Mouse (Mus musculus) urinary bladder, postnatal 25 days (tissue): ENCODE measurements around the gene Adgrg6.

Experiments
- DNase-seq: peaks from one replicate; pipeline ENCODE4 v3.0.0; 2022; ENCODE audit warnings: low spot score

Adgrg6 gene

DNA sequence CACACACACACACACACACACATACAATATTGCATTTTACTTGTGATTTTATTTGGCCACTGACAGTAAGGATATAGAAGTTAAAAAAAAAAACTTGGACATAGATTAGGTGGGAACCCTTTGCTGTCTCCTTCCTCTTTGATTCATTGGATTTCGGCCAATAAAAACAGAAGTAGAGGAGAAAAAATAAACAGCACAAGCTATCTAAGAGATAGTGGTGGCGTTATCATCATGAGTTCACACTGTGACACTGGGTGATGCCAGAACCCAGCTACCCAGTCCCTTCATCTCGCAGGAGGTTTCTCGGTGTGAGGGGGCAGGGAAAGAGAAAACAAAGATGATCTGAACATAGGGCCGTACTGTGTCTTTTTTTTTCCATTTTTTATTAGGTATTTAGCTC is 62.2 kb downstream of the Adgrg6 start:
- DNase-seq, result no peak

DNA sequence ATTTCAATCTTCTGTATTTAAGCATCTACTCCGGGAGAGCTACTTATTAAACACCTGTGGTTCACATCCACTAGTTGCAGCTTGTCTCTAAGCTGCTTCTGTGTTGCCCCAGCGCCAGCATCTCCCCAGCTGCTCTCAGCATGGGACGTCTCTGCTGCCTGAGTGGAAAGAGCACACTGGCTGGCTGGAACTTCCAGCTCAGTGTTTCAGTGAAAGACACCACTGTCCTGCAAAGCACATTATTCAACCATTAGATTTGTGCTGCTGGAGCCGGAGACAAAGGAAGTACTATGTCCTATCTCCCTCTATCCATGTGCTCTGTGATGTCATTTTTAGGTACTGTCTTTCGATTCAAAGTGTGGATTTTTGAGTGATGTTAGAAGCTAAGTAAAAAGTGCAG is 63.0 kb downstream of the Adgrg6 start:
- DNase-seq, result no peak

DNA sequence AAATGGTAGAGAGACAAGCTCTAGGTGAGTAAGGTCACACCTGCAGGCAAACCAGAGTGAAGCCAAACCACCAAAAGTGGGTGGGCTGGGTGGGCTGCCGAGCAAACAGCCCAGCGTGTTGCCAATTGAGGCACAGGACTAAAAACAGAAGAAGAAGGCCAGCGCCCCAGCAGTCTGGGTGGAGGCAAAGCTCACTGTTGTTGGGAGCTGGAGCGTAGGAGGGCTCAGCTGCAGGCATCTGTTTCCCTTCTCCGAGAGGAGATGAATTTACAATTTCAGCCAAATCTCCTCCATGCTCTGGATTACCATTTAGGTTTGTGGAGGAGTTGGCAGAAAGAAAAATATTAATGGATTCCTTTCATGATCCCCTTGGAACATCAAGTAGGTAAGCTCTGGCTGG is 64.5 kb downstream of the Adgrg6 start:
- no peak for DNase-seq

DNA sequence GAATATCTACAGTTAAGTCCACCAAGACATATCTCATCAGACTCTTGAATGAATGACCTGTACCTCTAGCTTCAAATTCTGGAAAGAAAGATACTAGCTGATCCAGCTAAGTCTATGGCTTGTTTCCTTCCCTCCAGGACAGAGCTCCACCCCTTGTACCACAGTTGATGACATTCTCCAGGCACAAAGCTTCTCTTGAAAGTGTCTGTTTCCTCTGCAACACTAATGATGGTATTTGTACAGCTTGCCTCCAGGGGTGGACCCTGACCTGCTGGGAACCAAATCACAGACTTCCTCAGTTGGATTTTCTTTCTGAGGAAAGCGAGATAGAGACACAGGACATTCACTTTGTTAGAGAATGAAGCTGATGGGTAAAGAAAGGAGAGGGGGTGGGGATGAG is 69.1 kb downstream of the Adgrg6 start:
- DNase-seq, result no peak

DNA sequence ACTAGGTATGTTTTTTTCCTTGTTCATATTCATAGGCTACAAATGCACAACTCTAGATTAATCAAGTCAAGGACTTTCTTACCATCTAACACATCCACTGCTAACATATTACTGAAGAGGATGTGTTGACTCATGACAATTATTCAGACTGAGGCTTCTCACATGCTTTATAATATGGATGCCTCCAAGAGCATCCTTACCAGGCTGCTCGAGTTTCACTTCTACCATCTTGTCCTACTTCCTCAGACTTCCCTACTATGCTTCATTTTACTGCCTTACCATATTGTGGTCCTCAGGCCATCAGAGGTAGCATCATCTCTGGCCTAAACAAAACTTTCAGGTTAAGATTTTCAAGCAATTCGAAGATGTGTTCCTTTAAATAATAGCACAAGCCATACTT is 69.8 kb downstream of the Adgrg6 start:
- DNase-seq, result no peak

DNA sequence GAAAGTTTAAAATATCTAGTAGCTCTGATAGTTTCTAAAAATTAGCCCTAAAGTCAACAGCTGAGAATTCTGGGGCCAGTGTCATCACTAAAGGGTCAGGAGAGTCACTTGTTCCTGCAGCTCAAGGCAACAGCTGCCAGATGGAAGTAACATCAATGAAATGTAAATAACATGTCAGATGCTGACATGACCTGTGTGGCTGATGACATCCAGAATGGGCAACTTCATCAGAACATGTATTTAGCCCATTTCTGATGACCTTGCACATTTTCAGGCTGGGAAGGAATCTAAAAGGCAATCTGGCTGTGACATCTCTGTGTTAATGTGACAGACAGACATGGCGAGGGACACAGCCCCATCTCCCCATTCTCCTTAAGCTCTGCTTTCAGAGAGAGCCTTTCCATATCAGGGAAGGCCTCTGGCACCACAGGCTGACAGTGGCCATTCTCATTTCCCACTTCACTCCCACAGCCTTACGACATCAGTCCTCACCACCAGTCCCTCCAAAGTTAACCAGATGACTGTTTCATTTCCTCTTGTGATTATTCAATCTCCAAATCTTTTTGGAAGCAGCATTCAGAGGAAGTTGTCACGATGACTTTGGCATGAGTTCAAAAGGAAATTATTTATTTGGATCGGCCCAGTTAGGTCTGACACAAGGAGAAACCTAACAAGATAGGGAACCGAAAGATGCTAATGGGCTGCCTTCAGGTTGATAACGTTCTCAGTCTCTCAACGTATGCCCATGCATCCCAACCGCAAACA is 70.7 kb downstream of the Adgrg6 start:
- DNase-seq, result no peak

DNA sequence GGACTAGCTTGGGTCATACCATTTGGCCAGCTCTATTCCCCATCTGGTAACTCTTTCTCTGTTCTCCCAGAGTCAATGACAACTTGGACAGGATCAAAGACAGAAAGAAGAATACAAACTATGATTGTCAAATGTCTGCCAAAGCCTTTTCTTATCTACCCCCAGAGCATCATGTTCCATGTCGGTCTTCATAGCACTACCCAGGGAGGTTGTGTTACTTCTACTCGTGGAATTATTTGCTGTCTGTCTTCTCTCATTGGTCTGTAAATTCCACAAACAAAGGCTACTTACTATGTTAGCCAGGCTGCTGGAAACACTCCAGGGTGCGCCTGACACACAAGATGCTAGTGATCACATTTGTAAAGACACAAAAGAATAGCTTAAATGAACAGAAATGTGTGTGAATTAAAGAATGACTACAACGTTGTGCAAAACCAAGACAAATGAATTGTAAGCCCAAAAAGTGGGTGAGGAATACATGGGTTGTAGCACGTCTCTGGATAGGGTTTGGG is 74.4 kb downstream of the Adgrg6 start:
- no peak for DNase-seq

DNA sequence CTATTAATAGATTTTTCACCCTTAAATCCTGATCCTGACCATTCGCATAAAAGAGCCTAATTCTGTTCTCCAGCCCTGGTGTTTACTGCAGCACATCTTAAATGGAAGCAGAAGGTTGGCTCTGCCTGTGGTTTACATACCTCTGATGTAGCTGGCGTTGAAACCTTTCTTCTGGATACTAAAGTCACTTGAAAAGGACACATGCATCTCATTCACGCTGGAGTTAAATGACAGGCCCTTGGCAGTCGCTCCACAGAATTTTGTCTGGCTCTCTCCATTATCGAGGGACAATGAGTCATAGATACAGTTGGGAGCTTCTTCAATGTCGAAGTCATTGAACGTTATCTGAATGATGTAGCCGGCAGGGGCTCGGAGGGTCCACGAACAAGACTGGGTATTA is 76.8 kb downstream of the Adgrg6 start:
- DNase-seq, result no peak

DNA sequence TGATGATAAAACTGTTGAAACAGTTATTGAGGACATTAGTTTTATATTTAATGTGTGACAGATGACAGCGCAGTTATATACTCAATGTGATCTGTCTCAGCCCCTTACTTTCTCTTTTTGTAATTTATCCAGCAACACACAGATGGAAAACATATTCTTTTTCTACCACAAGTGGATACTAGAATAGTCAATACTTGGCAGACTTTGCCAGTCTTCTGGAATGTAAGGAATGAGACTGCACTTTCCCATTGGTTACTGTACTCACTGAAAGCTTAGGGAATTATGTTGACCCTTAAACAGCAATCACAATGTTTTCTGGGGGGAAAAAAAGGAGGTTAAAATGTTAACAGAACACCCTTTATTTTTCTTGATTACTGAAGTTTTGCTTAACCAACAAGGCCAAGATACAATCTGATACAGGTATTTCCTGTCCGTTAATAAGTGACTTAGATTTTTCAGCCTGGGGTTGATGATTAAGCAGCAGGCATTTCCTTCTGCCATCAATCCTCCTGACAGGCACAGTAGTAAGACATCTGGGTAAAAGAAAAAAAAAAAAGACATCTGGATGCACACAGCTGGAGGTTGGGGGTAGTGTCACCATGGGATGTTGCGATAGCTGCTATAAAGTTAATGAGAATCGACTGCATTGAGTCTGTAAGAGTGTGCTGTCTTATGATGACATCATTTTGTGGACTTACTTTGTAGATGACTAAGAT is 81.5 kb downstream of the Adgrg6 start:
- no peak for DNase-seq

DNA sequence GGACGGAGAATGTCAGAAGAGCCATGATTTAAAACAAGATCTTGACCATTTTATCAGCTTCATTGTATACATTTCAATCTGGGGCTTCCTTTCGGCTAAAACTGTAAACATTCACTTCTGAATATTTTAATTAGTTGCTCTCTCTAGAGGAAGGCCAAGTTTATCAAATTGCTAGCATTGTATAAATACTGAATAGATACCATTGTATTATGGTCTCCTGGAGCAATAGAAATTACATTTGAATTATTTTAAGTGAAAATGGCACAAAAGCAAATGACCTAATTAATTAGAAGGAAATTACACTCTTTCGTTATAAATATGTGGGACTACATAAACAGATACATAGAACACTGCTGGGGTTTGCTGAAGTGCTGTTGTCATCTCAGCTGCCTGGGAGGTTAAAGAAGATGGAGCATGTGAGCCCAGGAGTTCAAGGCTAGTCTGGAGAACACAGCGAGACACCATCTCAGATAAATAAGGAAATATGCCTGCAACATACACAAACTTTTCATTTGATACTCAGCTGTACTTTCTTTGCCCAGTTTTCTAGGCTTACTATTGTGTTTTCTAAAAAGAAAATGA is 84.4 kb downstream of the Adgrg6 start:
- DNase-seq, result no peak

DNA sequence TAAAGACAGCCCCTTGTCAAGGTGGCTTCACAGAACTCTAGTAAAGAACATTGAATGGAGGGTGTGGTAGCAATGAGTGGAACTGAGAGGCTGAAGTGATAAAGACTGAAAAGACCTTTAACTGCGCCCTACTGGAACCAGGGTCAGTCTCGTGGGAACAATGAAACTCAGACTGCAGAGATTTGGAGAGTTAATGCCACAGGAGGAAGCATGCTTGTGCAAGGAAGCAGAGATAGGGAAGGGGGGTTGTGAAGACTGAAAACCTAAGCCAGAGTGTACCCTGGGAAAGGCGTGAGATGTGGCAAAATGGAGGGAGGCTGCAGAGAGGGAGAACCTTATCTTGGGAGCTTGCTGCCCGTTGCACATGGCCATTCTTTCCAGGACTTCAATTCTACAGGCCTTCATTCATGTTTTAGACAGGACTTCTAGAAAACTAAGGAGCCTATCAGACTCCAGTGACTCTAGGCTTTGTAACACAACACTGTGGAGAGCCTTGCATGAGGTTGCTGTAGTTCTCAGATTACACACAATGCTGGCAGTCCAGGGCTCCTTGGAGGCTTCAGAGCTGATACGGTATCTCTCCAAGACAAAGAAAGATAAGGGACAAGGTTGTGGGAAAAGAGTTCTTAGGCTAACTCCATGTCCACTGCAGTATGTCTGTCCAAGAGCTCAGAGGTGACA is 85.1 kb downstream of the Adgrg6 start:
- no peak for DNase-seq

DNA sequence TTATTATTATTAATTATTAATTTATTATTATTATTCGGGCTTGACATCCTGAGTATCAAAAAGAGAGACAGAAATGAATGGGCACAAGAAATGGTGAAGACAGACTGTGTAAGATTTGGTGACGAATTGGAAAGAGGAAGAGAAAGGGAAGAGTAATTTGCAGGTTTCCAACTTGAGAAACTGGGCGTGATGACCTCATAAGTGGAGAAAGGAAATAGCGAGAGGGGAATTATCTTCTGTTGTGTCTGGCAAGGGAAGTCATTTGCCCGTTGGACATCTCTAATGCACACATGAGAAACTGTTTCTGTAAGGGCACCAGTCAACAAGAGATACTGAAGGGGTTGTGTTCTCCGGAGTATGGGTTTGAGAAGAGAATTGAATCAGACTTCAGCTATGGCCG is 85.6 kb downstream of the Adgrg6 start:
- no peak for DNase-seq

DNA sequence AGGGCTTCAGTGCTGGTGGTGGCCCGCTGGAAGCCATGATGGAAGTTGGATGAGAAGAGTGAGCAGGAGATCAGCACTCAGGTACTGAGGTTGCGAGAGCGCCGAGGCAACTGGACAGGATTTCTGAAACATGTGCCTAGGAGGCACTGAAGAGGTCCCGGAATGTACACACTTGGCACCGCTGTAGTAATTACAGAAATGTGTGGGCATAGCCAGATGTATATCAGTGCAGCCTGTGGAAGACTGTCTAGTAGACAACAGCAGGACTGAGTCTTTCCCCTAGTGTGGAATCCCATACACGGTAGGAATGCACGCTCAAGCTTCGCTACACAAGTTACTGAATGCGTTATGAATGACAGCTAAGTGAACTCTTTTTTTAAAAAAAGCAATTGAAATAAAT is 86.1 kb downstream of the Adgrg6 start:
- DNase-seq, result no peak

DNA sequence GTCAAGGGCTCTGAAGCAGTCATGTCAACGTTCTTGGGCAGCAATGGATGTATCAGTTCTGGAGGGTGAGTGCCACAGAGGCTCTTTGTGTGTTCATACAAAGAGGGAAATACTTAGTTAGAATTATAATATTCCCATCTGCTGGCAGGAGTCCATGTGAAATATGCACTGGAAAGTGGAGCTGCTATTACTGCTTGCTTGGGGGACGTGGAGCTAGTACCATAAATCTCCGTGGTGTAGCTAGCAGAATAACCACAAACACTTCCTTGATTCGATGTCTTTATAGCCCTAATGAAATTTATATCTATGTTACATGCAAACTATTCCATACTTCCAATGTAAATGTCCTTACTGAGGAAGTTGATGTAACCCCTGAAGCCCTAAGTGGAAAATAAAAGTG is 91.0 kb downstream of the Adgrg6 start:
- DNase-seq, result no peak

DNA sequence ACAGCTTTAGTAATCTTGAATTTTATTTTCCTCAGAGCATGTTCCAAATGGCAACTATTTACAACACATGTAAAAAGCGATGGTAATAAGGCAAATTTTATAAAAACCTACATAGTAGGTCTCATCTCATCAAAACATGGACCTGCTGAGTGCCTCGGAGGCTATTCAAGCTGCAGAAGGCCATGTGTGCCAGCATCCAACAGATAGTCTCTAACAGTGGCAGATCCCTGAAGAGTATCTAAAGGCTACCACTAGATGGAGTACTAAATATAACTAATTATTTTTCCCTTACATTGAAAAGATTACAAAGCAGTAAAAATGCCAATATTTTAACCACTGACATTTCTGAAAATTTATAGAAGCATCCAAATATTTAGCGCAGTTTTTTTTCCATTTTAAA is 93.6 kb downstream of the Adgrg6 start:
- no peak for DNase-seq

DNA sequence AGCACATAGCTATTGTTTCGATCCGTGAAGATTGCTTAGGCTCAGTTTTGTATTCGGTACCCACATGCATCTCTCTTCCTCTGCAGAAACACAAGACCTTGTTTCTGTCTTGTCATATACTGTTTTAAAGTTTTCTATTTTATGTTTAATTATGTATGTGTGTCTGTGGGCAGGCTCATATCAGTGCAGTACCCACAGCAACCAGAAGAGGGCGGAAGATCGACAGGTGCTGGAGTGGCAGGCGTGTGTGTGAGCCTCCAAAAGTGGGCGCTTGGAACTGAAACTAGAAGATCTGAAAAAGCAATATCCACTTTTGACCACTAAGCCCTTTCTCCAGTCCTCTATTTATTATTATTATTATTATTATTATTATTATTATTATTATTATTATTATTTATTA is 95.4 kb downstream of the Adgrg6 start:
- DNase-seq, result no peak

DNA sequence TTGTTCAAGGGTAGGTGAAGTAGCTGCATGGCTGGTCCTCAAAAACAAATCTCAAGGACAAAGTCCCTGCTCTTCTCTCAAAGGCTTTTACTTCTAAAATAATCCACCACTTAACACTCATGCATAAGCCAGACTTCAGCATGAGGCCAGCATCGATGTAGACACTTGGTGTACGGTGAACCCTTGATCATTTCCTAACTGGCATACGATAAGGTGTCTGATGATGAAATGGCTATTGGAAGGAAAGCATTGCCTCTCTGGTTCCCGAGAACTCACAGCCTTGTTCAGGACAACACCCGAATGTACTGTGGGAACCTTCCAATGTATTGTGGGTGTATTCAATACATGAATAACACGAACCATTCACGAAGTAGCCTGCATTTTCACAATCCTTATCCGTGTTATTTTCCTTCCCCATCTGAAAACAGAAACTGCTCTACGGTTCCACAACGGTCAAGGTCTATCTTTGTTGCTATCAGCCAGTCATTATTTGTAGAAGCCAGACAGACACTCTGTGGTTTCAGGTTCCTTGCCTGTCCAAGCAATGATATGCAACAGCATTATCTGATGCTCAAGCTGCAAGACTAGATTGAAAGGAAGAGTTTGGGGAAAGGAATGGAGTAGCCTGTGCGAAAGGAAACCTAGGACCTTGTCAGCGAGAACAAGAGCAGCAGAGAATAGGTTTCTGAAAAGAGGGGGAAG is 99.7 kb downstream of the Adgrg6 start:
- DNase-seq, result no peak

DNA sequence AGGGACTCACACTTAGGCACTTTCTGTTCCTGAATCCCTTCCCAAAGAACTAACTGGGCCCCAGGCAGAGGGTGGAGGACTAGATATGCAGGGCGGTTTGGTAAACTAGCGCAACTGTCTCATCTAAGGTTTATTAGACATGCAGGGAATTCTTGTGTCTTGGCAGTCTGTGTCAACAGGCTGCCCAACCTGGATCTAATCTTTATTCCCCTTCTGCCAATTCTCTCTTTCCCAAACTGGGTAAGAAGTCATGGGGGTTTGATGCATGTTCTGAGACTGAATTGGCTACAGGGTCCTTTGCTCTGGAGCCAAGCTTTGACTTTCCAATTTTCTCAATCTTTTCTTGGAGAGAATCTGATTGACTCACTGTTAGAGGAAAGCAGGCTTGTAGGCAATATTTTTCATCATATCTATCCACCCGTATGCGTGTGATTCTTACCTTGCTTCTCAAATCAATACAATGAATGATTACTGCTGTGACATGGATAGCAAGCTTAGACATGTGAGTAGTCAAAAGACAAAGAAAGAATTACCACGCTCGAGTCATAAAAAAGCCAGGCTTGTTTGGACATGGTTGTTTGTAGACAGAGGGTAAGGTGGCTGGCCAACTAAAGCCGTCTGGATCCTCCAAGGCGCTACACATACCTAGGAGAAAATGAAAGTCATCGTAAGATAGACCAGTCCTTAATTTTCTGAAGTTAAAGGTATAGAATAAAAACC is 104.4 kb downstream of the Adgrg6 start:
- no peak for DNase-seq

DNA sequence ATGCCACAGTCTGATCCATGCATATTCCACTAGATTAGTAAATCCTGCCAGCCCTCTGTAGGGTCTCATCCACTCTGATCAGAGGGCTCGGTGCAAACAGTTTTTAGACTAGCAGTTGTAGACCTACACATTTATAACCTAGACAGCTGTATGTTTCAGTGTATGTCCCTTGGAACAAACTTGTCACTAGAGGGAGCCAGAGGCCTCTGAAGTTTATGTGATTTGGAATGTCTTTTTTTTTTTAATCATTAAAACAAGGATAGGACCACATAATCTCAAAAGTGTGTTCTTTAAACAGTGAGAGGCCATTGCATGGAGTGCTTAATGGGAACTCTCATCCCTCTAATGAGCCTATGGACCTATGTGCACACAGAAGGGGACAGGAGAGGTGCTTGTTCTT is 141.4 kb downstream of the Adgrg6 start:
- DNase-seq, result no peak

DNA sequence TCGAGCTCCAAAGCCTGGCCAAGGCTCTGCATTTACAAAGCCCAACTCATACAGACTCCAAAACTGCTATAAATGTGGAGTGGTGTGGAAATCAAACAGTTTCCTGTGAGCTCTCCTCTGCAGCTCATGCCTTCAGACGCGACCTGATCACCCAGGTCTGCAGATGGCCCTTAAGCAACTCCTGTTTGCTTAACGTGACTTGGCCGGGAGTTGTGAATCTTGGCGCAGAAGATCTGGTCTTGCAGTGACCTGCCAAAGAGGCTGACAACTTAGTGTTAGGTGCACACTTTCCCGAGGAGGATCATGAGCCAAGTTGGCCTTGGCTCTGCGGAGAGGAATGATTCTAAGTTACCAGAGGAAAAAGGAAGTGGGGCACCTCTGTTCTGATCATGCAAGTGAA is 143.7 kb downstream of the Adgrg6 start:
- DNase-seq, result no peak

DNA sequence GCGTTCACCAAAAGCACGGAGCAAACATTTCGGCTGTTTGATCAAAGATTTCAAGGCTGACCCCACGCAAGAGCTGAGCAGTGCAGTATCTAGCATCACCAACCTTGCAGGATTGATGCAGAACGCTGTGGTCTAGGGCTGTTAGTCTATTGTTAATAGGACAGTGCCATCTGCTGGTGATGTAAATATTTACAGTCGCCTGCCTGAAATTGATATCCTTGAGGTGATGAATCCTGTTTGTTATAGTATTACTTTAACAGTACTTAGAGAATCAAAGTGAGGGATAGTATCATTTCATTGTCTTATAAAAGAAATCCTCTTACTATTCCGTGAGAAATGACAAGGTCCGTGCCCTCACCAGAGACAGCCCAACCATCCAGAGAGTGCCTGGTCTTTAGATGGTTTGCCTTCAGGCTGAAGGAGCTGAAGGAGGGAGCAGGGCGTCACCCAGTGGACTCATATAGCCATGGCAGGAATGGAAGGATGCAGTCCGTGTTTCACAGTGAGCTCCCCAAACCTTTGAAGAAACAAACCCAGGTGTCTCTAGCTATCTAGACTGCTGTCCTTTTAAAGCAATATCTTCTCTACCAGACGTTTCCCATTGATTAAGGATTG is 154.3 kb downstream of the Adgrg6 start:
- peak; percentile 54 for DNase-seq
